Mouse (Mus musculus) heart, adult 2 months (tissue): Measurements from ENCODE around the gene Ggact. TPM values are rescaled to one million over a fixed set of nuclear protein-coding genes. Genes with fewer than 3 reads are reported as not detected.

ENCODE experiments used
- DNase-seq, 2 experiments: peaks; one replicate each; pipeline ENCODE4 v3.0.0; 2021
- H3K27ac ChIP-seq: fragments of 200-600 bp; 2 replicates; pipeline ENCODE4 v1.8.1; 2022
- H3K27me3 ChIP-seq: fragments of 200-500 bp; 2 replicates; pipeline ENCODE4 v1.6.1; 2012; ENCODE audit warnings: mild to moderate bottlenecking, low read length, inconsistent platforms, mixed read lengths; ENCODE audit not compliant: control insufficient read depth, insufficient read depth
- H3K36me3 ChIP-seq: fragments of 200-500 bp; 2 replicates; pipeline ENCODE4 v1.6.1; 2012; ENCODE audit warnings: low read length, inconsistent platforms; ENCODE audit not compliant: control insufficient read depth, insufficient read depth
- H3K4me1 ChIP-seq: fragments of 200-500 bp; 2 replicates; pipeline ENCODE4 v1.6.1; 2011; ENCODE audit warnings: low read length; ENCODE audit not compliant: control insufficient read depth, insufficient read depth
- H3K4me3 ChIP-seq: fragments of 200-600 bp; 2 replicates; pipeline ENCODE4 v1.8.1; 2022
- H3K79me2 ChIP-seq: fragments of 200-500 bp; replicated peaks from 2 replicates; pipeline ENCODE4 v1.6.1; 2012; ENCODE audit warnings: mild to moderate bottlenecking, inconsistent platforms, low read length, moderate library complexity, mixed read lengths; ENCODE audit not compliant: control insufficient read depth, insufficient read depth
- H3K9ac ChIP-seq: fragments of 200-500 bp; 2 replicates; pipeline ENCODE4 v1.6.1; 2012; ENCODE audit warnings: low read depth, mild to moderate bottlenecking, control low read depth, inconsistent platforms, low read length, mixed read lengths
- CTCF ChIP-seq: fragments of 200-600 bp; IDR thresholded peaks from 2 replicates; pipeline ENCODE4 v1.8.1; 2022; ENCODE audit warnings: antibody characterized with exemption, mild to moderate bottlenecking, moderate library complexity
- EP300 ChIP-seq: fragments of 200-500 bp; IDR thresholded peaks from 2 replicates; pipeline ENCODE4 v1.6.1; 2011; ENCODE audit warnings: low read depth, low read length, control low read depth; ENCODE audit not compliant: insufficient read depth
- POLR2A ChIP-seq: fragments of 200-500 bp; IDR thresholded peaks from 2 replicates; pipeline ENCODE4 v1.6.1; 2011; ENCODE audit warnings: mild to moderate bottlenecking, low read depth, low read length, control low read depth; ENCODE audit not compliant: insufficient read depth
- WGBS: fragments of 180-500 bp; shearing (Covaris S2); methylation state at CpG from one replicate; pipeline ENCODE4 v1.1.7; 2018; 5-methylcytosine and 5-hydroxymethylcytosine counted together
- intact Hi-C: fragments of 180-260 bp; cut with DNase I; formaldehyde crosslinking; loops from one replicate; pipeline ENCODE4 v1.15.1; 2025
- polyA plus RNA-seq: library from polyadenylated mRNA; depleted of rRNA; stranded (reverse); fragments of >200 nt; gene quantifications from 2 replicates; pipeline ENCODE4 v1.2.3, GENCODE M21; 2012
- total RNA-seq, 2 experiments: library from RNA; stranded (reverse); gene quantifications; 2 replicates each; pipeline ENCODE4 v1.2.3; 2021

The Ggact gene
- total and polyA plus RNA-seq, 3 experiments = 22.5 to 27.1 (median 25.6) TPM

GRCm38 (mm10) chr14:122877787-122878186, 35.8 kb downstream of the Ggact start:
- Histone ChIP-seq H3K79me2 (no peaks in the 10 kb centered on the region), H3K9ac (no peak overlapping the region), H3K4me1 (no peaks in the 10 kb centered on the region), H3K36me3 (no peaks in the 10 kb centered on the region), H3K27me3 (no peaks in the 10 kb centered on the region), H3K4me3 (no peak overlapping the region), H3K27ac (no peak overlapping the region)
- TF ChIP-seq EP300 (no peak), POLR2A (no peak), CTCF (no peak)
- intact Hi-C loops = loop anchor here (10.0 kb wide), 1 partner anchor 813 kb away; no protein-coding TSS in a partner anchor
- 90% methylated on average over 3 of the region's 3 CpGs for WGBS
- no peak for DNase-seq

GRCm38 (mm10) chr14:122876723-122877122, 36.8 kb downstream of the Ggact start:
- H3K4me3 ChIP-seq = no peak overlapping the region
- no peak overlapping the region for H3K9ac ChIP-seq
- 67% methylated on average over 7 of the region's 7 CpGs for WGBS
- TF ChIP-seq CTCF = no peak
- TF ChIP-seq EP300 = no peak
- no peak for TF ChIP-seq POLR2A
- H3K27ac ChIP-seq = no peak overlapping the region
- no peaks in the 10 kb centered on the region for H3K79me2 ChIP-seq
- no peaks in the 10 kb centered on the region for H3K27me3 ChIP-seq
- no peaks in the 10 kb centered on the region for H3K4me1 ChIP-seq
- no peaks in the 10 kb centered on the region for H3K36me3 ChIP-seq
- intact Hi-C loops = loop anchor here (1.0 to 10.0 kb wide), 3 partner anchors 653 to 812 kb away; no protein-coding TSS in a partner anchor
- no peak for DNase-seq

- Histone ChIP-seq H3K36me3 (no peaks in the 10 kb centered on the region), H3K4me1 (no peaks in the 10 kb centered on the region), H3K4me3 (no peak overlapping the region), H3K79me2 (no peaks in the 10 kb centered on the region), H3K27me3 (no peaks in the 10 kb centered on the region), H3K27ac (no peak overlapping the region), H3K9ac (no peak overlapping the region)
- peak; percentile 56 to 65 for DNase-seq
- WGBS = 5% methylated on average over 6 of the region's 6 CpGs
- TF ChIP-seq EP300 (peak; percentile 93), POLR2A (no peak), CTCF (peak; percentile 100; the same call in 1 of the 2 replicates)
- intact Hi-C loops = loop anchor here (1.0 to 10.0 kb wide), 3 partner anchors 653 to 811 kb away; no protein-coding TSS in a partner anchor
Measured at GRCm38 (mm10) chr14:122876163-122876562, 37.4 kb downstream of the Ggact start.

GRCm38 (mm10) chr14:122875636-122876035, 37.9 kb downstream of the Ggact start:
- DNase-seq = no peak
- Histone ChIP-seq H3K4me3 (no peak overlapping the region), H3K27me3 (no peaks in the 10 kb centered on the region), H3K79me2 (no peaks in the 10 kb centered on the region), H3K4me1 (no peaks in the 10 kb centered on the region), H3K9ac (no peak overlapping the region), H3K36me3 (no peaks in the 10 kb centered on the region), H3K27ac (no peak overlapping the region)
- TF ChIP-seq CTCF (no peak), EP300 (no peak), POLR2A (no peak)
- WGBS = 77% methylated on average over 6 of the region's 6 CpGs
- intact Hi-C loops = loop anchor here (1.0 to 10.0 kb wide), 3 partner anchors 652 to 811 kb away; no protein-coding TSS in a partner anchor

GRCm38 (mm10) chr14:122875056-122875455, 38.5 kb downstream of the Ggact start:
- Histone ChIP-seq H3K27ac (no peak overlapping the region), H3K79me2 (no peaks in the 10 kb centered on the region), H3K9ac (no peak overlapping the region), H3K4me3 (no peak overlapping the region), H3K27me3 (no peaks in the 10 kb centered on the region), H3K36me3 (no peaks in the 10 kb centered on the region), H3K4me1 (no peaks in the 10 kb centered on the region)
- DNase-seq = no peak
- intact Hi-C loops = loop anchor here (10.0 kb wide), 1 partner anchor 810 kb away; no protein-coding TSS in a partner anchor
- TF ChIP-seq POLR2A (no peak), EP300 (no peak), CTCF (no peak)
- WGBS = 79% methylated on average over 8 of the region's 8 CpGs

- no peak for DNase-seq
- no peak overlapping the region for H3K9ac ChIP-seq
- WGBS = 81% methylated on average over 6 of the region's 6 CpGs
- intact Hi-C loops = loop anchor here (10.0 kb wide), 1 partner anchor 808 kb away; no protein-coding TSS in a partner anchor
- TF ChIP-seq EP300 (no peak), CTCF (no peak), POLR2A (no peak)
- no peaks in the 10 kb centered on the region; the same call in 1 of the 2 replicates for H3K4me1 ChIP-seq
- no peaks in the 10 kb centered on the region for H3K27me3 ChIP-seq
- H3K79me2 ChIP-seq = no peaks in the 10 kb centered on the region
- H3K4me3 ChIP-seq = no peak overlapping the region
- H3K36me3 ChIP-seq = no peaks in the 10 kb centered on the region
- H3K27ac ChIP-seq = no peak overlapping the region
Measured at GRCm38 (mm10) chr14:122872612-122873011, 40.9 kb downstream of the Ggact start.
